Mouse (Mus musculus): ENCODE data around the gene Map1s. TPM values are rescaled to one million over a fixed set of nuclear protein-coding genes. Genes with fewer than 3 reads are reported as not detected.

Map1s gene
- polyA plus RNA-seq, 1 experiment = 32.8 TPM

- Histone ChIP-seq H3K27ac (ENCODE audit: insufficient read depth, low read length) (no peak overlapping the region), H3K4me3 (ENCODE audit: low read depth, low read length) (no peak overlapping the region), H3K4me1 (ENCODE audit: control insufficient read depth, insufficient read depth, low read length) (no peaks in the 10 kb centered on the region), H3K9ac (ENCODE audit: low read depth, poor library complexity, severe bottlenecking) (no peak overlapping the region), H3K9me3 (replicated peaks; ENCODE audit: control insufficient read depth, insufficient read depth, low read length, poor library complexity, severe bottlenecking) (no peaks in the 10 kb centered on the region), H3K36me3 (ENCODE audit: control insufficient read depth, insufficient read depth, low read length, poor library complexity, severe bottlenecking) (no peaks in the 10 kb centered on the region), H3K27me3 (ENCODE audit: control insufficient read depth, insufficient read depth, low read length, poor library complexity, severe bottlenecking) (no peaks in the 10 kb centered on the region)
- TF ChIP-seq POLR2A (IDR thresholded peaks at IDR 0.05; ENCODE audit: insufficient read depth, low read length) (no peak), EP300 (IDR thresholded peaks at IDR 0.05; ENCODE audit: insufficient read depth, low read depth, low read length) (no peak), CTCF (IDR thresholded peaks at IDR 0.05; ENCODE audit: low read depth, low read length) (no peak)
Measured at GRCm38 (mm10) chr8:70943187-70943586, 37.5 kb downstream of the Map1s start.

GRCm38 (mm10) chr8:70949847-70950246 lies 44.1 kb downstream of the Map1s start:
- no peaks in the 10 kb centered on the region for H3K9me3 ChIP-seq (replicated peaks; ENCODE audit: control insufficient read depth, insufficient read depth, low read length, poor library complexity, severe bottlenecking)
- H3K36me3 ChIP-seq (ENCODE audit: control insufficient read depth, insufficient read depth, low read length, poor library complexity, severe bottlenecking) = no peaks in the 10 kb centered on the region
- no peak overlapping the region for H3K9ac ChIP-seq (ENCODE audit: low read depth, poor library complexity, severe bottlenecking)
- TF ChIP-seq POLR2A (IDR thresholded peaks at IDR 0.05; ENCODE audit: insufficient read depth, low read length) (no peak), CTCF (IDR thresholded peaks at IDR 0.05; ENCODE audit: low read depth, low read length) (peak; percentile 7)
- no peaks in the 10 kb centered on the region for H3K4me1 ChIP-seq (ENCODE audit: control insufficient read depth, insufficient read depth, low read length)
- H3K27ac ChIP-seq (ENCODE audit: insufficient read depth, low read length) = no peak overlapping the region
- no peaks in the 10 kb centered on the region for H3K27me3 ChIP-seq (ENCODE audit: control insufficient read depth, insufficient read depth, low read length, poor library complexity, severe bottlenecking)
- no peak overlapping the region for H3K4me3 ChIP-seq (ENCODE audit: low read depth, low read length)

GRCm38 (mm10) chr8:70960703-70961472 lies 55.2 kb downstream of the Map1s start:
- Histone ChIP-seq H3K9me3 (replicated peaks; ENCODE audit: control insufficient read depth, insufficient read depth, low read length, poor library complexity, severe bottlenecking) (no peaks in the 10 kb centered on the region), H3K27me3 (ENCODE audit: control insufficient read depth, insufficient read depth, low read length, poor library complexity, severe bottlenecking) (no peaks in the 10 kb centered on the region), H3K9ac (ENCODE audit: low read depth, poor library complexity, severe bottlenecking) (no peak overlapping the region)

GRCm38 (mm10) chr8:70964159-70964558 lies 58.4 kb downstream of the Map1s start:
- H3K27me3 ChIP-seq (ENCODE audit: control insufficient read depth, insufficient read depth, low read length, poor library complexity, severe bottlenecking) = no peaks in the 10 kb centered on the region
- peak; percentile 77 for TF ChIP-seq CTCF (IDR thresholded peaks at IDR 0.05; ENCODE audit: low read depth, low read length)
- no peak for TF ChIP-seq POLR2A (IDR thresholded peaks at IDR 0.05; ENCODE audit: insufficient read depth, low read length)
- no peak for TF ChIP-seq EP300 (IDR thresholded peaks at IDR 0.05; ENCODE audit: insufficient read depth, low read depth, low read length)
- H3K4me3 ChIP-seq (ENCODE audit: low read depth, low read length) = no peak overlapping the region
- no peak overlapping the region for H3K9ac ChIP-seq (ENCODE audit: low read depth, poor library complexity, severe bottlenecking)
- no peaks in the 10 kb centered on the region for H3K9me3 ChIP-seq (replicated peaks; ENCODE audit: control insufficient read depth, insufficient read depth, low read length, poor library complexity, severe bottlenecking)
- H3K36me3 ChIP-seq (ENCODE audit: control insufficient read depth, insufficient read depth, low read length, poor library complexity, severe bottlenecking) = no peaks in the 10 kb centered on the region
- no peaks in the 10 kb centered on the region for H3K4me1 ChIP-seq (ENCODE audit: control insufficient read depth, insufficient read depth, low read length)
- H3K27ac ChIP-seq (ENCODE audit: insufficient read depth, low read length) = no peak overlapping the region

More at GRCm38 (mm10) chr8:70960703-70961472, 55.2 kb downstream of the Map1s start:
- H3K4me1 ChIP-seq (ENCODE audit: control insufficient read depth, insufficient read depth, low read length) = no peaks in the 10 kb centered on the region
- H3K36me3 ChIP-seq (ENCODE audit: control insufficient read depth, insufficient read depth, low read length, poor library complexity, severe bottlenecking) = no peaks in the 10 kb centered on the region
- no peak overlapping the region for H3K4me3 ChIP-seq (ENCODE audit: low read depth, low read length)
- TF ChIP-seq CTCF (IDR thresholded peaks at IDR 0.05; ENCODE audit: low read depth, low read length) (no peak), POLR2A (IDR thresholded peaks at IDR 0.05; ENCODE audit: insufficient read depth, low read length) (no peak), EP300 (IDR thresholded peaks at IDR 0.05; ENCODE audit: insufficient read depth, low read depth, low read length) (no peak)
- no peak overlapping the region for H3K27ac ChIP-seq (ENCODE audit: insufficient read depth, low read length)

- Histone ChIP-seq H3K27me3 (ENCODE audit: control insufficient read depth, insufficient read depth, low read length, poor library complexity, severe bottlenecking) (no peaks in the 10 kb centered on the region), H3K27ac (ENCODE audit: insufficient read depth, low read length) (no peak overlapping the region), H3K4me3 (ENCODE audit: low read depth, low read length) (no peak overlapping the region), H3K4me1 (ENCODE audit: control insufficient read depth, insufficient read depth, low read length) (no peaks in the 10 kb centered on the region), H3K36me3 (ENCODE audit: control insufficient read depth, insufficient read depth, low read length, poor library complexity, severe bottlenecking) (no peaks in the 10 kb centered on the region), H3K9ac (ENCODE audit: low read depth, poor library complexity, severe bottlenecking) (no peak overlapping the region), H3K9me3 (replicated peaks; ENCODE audit: control insufficient read depth, insufficient read depth, low read length, poor library complexity, severe bottlenecking) (no peaks in the 10 kb centered on the region)
- TF ChIP-seq EP300 (IDR thresholded peaks at IDR 0.05; ENCODE audit: insufficient read depth, low read depth, low read length) (no peak), POLR2A (IDR thresholded peaks at IDR 0.05; ENCODE audit: insufficient read depth, low read length) (no peak), CTCF (IDR thresholded peaks at IDR 0.05; ENCODE audit: low read depth, low read length) (no peak)
Measured at GRCm38 (mm10) chr8:70964861-70965260, 59.1 kb downstream of the Map1s start.

Other genes starting within 250 kb of the Map1s start
- 30.2 and 44.4 TPM in 2 replicates for gene Pgpep1, start 245.5 kb upstream of the Map1s start, polyA plus RNA-seq (2011; ENCODE audit: insufficient read depth, insufficient read length, low read depth, missing spikeins)
- gene Lsm4, start 232.7 kb upstream of the Map1s start, polyA plus RNA-seq (2011; ENCODE audit: insufficient read depth, insufficient read length, low read depth, missing spikeins) = 211 TPM in 2 replicates
- gene Jund, start 207.0 kb upstream of the Map1s start, polyA plus RNA-seq (2011; ENCODE audit: insufficient read depth, insufficient read length, low read depth, missing spikeins) = 56.6 and 66.4 TPM in 2 replicates
- not detected in 2 replicates for gene Iqcn, start 202.5 kb upstream of the Map1s start, polyA plus RNA-seq (2011; ENCODE audit: insufficient read depth, insufficient read length, low read depth, missing spikeins)
- gene Gm3336, start 187.4 kb upstream of the Map1s start, polyA plus RNA-seq (2011; ENCODE audit: insufficient read depth, insufficient read length, low read depth, missing spikeins) = 0.99 and 2.5 TPM in 2 replicates
- gene Pde4c, start 182.2 kb upstream of the Map1s start, polyA plus RNA-seq (2011; ENCODE audit: insufficient read depth, insufficient read length, low read depth, missing spikeins) = 1.9 and 2.3 TPM in 2 replicates
- gene Rab3a, start 151.3 kb upstream of the Map1s start, polyA plus RNA-seq (2011; ENCODE audit: insufficient read depth, insufficient read length, low read depth, missing spikeins) = 6.2 and 6.3 TPM in 2 replicates
- 17.7 and 19.1 TPM in 2 replicates for gene Mpv17l2, start 145.0 kb upstream of the Map1s start, polyA plus RNA-seq (2011; ENCODE audit: insufficient read depth, insufficient read length, low read depth, missing spikeins)
- gene Pik3r2, start 129.2 kb upstream of the Map1s start, polyA plus RNA-seq (2011; ENCODE audit: insufficient read depth, insufficient read length, low read depth, missing spikeins) = 20.1 and 25.1 TPM in 2 replicates
- 9.1 and 10.9 TPM in 2 replicates for gene Mast3, start 100.9 kb upstream of the Map1s start, polyA plus RNA-seq (2011; ENCODE audit: insufficient read depth, insufficient read length, low read depth, missing spikeins)
- 1.1 and 2.0 TPM in 2 replicates for gene Il12rb1, start 97.5 kb upstream of the Map1s start, polyA plus RNA-seq (2011; ENCODE audit: insufficient read depth, insufficient read length, low read depth, missing spikeins)
- gene Arrdc2, start 66.2 kb upstream of the Map1s start, polyA plus RNA-seq (2011; ENCODE audit: insufficient read depth, insufficient read length, low read depth, missing spikeins) = 11.1 and 12.1 TPM in 2 replicates
- gene Kcnn1, start 42.7 kb upstream of the Map1s start, polyA plus RNA-seq (2011; ENCODE audit: insufficient read depth, insufficient read length, low read depth, missing spikeins) = 3.2 and 3.5 TPM in 2 replicates
- gene Ccdc124, start 32.0 kb upstream of the Map1s start, polyA plus RNA-seq (2011; ENCODE audit: insufficient read depth, insufficient read length, low read depth, missing spikeins) = 62.8 and 67.2 TPM in 2 replicates
- 13.3 TPM in 2 replicates for gene Slc5a5, start 13.2 kb upstream of the Map1s start, polyA plus RNA-seq (2011; ENCODE audit: insufficient read depth, insufficient read length, low read depth, missing spikeins)
- gene Rpl18a, start 8.5 kb upstream of the Map1s start, polyA plus RNA-seq (2011; ENCODE audit: insufficient read depth, insufficient read length, low read depth, missing spikeins) = 2,473 and 2,707 TPM in 2 replicates